Mouse (Mus musculus) embryonic stem cell, embryonic (primary cell): ENCODE measurements around the gene Fbxo7.

ENCODE experiments used
- CTCF ChIA-PET, 4 experiments: fragments of 300-600 bp in 2 of 4; fragments of 350-600 bp in 2 of 4; sonication (Branson Sonifier 250); formaldehyde crosslinking; loops; one replicate each; lab custom pipeline; 2022; ENCODE audit warnings: inconsistent platforms in 2 of 4; lab: Charles Lee
- POLR2A ChIA-PET, 4 experiments: fragments of 300-600 bp in 2 of 4; fragments of 350-600 bp in 2 of 4; sonication (Branson Sonifier 250); formaldehyde crosslinking; loops; one replicate each; lab custom pipeline; 2022; ENCODE audit warnings: antibody characterized with exemption in 4 of 4, inconsistent platforms in 1 of 4; lab: Charles Lee

Gene Fbxo7

GRCm38 (mm10) chr10:86021749-86022473 is at the start of gene Fbxo7:
Gene Fbxo7 (plus strand): TSS chr10:86021972.
- POLR2A ChIA-PET, result interaction anchor here (0.6 to 4.9 kb wide), 33 partner anchors 10 to 757 kb away, joined by 3 to 38 read pairs (median 4); partner anchors contain the start of genes Bpifc (in 1 of the 4), Nt5dc3 (in 1 of the 4) and Rtcb (in 1 of the 4)
- CTCF ChIA-PET, result interaction anchor here (0.5 to 2.2 kb wide), 27 partner anchors 9 to 1944 kb away, joined by 3 to 13 read pairs (median 4); partner anchors contain the start of genes Rtcb (in 3 of the 4) and Syn3 (in 1 of the 4)

GRCm38 (mm10) chr10:85972915-85973314 is 48.9 kb upstream of the Fbxo7 start:
- ChIA-PET POLR2A (interaction anchor here in 1 of 4 experiments (0.9 to 1.0 kb wide), 2 partner anchors 16 to 42 kb away, joined by 4 read pairs; partner anchors contain the start of gene Rtcb), CTCF (interaction anchor here in 1 of 4 experiments (0.6 kb wide), 1 partner anchor 118 kb away, joined by 3 read pairs; no protein-coding TSS in a partner anchor)

GRCm38 (mm10) chr10:85989412-85990115 is 32.2 kb upstream of the Fbxo7 start:
- CTCF ChIA-PET, result interaction anchor here in 1 of 4 experiments (1.0 kb wide), 1 partner anchor 22 kb away, joined by 3 read pairs; no protein-coding TSS in a partner anchor
- POLR2A ChIA-PET, result no interaction called here

DNA sequence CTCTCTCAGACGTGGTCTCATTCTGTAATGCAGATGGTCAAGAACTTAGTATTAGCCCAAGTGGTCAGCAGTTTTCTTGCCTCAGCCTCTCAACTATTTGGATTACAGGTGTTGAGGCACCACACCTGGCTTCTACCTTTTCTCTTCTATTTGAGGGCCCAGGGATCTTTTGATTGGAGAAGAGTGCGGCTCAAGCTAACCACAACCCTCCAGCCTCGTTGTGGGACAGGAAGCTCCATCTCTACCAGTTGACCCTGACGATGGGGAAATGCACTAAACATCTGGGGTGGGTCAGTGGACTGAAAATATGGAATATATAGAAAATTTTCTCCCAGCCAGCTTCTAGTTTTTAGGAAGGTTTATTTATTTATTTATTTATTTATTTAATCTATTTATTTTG is 29.4 kb upstream of the Fbxo7 start:
- POLR2A ChIA-PET, result no interaction called here
- CTCF ChIA-PET, result interaction anchor here in 1 of 4 experiments (0.7 kb wide), 1 partner anchor 533 kb away, joined by 4 read pairs; no protein-coding TSS in a partner anchor

DNA sequence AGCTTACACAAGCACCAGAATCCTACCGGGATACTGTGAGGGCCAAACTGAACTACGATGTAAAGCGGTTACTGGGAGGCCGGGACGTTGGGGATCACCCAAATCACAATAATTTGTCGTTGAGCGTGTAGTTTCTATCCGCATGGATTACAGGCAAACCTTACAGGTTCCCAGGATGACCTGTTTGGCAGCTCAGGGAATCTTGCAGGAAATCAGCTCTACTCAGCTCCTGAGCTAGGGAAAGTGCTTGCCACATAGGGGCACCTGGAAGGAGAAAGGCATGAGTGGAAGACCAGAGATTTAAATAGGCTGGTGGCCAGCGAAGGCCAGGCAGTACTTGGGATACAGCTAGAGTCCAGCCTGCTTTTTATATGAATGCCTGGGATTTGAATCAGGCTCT is 27.9 kb upstream of the Fbxo7 start:
- ChIA-PET POLR2A (no interaction called here), CTCF (interaction anchor here in 1 of 4 experiments (1.7 kb wide), 1 partner anchor 26 kb away, joined by 5 read pairs; no protein-coding TSS in a partner anchor)

DNA sequence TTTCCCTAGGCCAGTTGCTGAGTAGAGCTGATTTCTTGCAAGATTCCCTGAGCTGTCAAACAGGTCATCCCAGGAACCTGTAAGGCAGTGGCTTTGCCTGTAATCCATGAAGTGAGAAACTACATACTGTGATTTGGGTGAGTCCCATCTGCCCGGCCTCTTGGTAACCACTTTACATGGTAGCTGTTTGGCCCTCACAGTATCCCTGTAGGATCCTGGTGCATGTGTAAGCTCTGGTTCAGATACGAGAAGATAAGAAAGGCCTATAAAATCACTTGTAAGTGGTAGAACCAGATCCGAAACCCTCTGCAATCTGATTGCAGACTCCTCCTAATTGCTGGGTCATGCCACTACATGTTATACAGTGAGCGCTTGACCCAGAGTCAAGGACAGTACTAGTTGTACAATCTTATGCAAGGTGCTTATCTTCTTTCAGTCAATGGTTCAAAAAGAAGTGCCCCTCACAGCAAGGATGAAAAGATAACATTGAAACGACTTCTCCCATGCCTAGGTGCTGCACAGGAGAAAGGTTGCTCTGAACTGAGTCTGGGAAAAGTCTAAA is 27.1 kb upstream of the Fbxo7 start:
- ChIA-PET CTCF (interaction anchor here in 1 of 4 experiments (1.7 kb wide), 1 partner anchor 26 kb away, joined by 5 read pairs; no protein-coding TSS in a partner anchor), POLR2A (no interaction called here)

DNA sequence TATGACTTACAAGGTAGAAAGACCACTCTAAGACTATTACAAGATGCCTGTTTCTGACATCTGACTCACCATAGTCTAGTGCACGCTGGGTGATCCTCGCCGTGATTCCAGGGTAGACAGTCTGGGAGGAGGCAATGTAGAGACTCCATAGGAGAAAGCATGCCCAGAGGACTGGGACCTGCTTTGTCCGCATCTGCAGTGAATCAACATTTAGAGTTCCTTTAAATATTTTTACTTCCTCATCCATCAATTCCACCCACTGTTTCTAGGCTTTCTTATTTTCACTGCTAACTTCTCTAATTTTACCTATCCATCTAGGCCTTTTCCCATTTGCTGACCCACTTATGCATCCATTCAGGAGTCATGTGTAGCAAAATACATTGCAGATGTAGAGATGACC is 21.3 kb upstream of the Fbxo7 start:
- ChIA-PET CTCF (no interaction called here), POLR2A (no interaction called here)

- ChIA-PET POLR2A (no interaction called here), CTCF (no interaction called here)
Measured at GRCm38 (mm10) chr10:86006455-86006854, 15.3 kb upstream of the Fbxo7 start.

DNA sequence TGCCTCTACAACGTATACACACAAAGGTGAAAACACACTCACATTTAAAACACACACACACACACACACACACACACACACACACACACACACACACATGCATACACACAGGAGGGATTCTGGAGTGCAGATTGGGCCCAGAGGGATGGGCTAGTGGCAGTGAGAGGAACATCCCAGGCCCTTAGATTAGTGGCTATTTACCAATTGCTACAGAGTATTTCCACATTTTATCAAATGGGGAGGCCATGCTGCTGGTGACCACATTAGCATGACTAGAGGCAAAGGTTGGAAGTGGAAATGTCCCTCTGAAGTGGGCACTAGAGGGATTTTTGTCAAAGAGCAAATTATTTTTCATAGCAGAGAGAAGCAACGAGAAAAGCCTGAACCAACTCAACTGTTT is 12.1 kb upstream of the Fbxo7 start:
- CTCF ChIA-PET, result interaction anchor here in 2 of 4 experiments (0.6 to 0.8 kb wide), 2 partner anchors 12 to 67 kb away, joined by 4 read pairs; partner anchors contain the start of gene Fbxo7 (in 1 of the 2)
- POLR2A ChIA-PET, result interaction anchor here in 1 of 4 experiments (1.7 kb wide), 1 partner anchor 13 kb away, joined by 6 read pairs; no protein-coding TSS in a partner anchor

DNA sequence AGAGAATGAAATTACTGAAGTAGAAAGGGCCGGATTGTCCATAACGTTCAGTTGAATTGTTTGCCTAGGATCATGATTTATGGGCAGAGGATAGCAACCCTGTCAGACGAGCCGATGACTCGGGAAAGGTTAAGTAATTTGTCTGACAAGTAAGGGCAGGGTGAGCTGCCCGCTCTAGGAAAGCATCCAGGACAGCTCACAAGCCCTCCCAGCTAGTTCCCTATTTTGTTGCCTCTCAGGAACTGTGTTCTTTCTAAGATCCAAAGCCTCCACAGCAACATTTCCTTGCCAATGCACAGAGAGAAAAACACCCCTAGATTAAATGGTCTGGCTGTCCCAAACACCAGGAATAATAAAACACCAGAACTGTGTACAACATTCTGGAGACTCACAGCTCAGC is 11.1 kb upstream of the Fbxo7 start:
- ChIA-PET POLR2A (interaction anchor here in 1 of 4 experiments (0.5 kb wide), 1 partner anchor 9 kb away, joined by 3 read pairs; no protein-coding TSS in a partner anchor), CTCF (no interaction called here)

DNA sequence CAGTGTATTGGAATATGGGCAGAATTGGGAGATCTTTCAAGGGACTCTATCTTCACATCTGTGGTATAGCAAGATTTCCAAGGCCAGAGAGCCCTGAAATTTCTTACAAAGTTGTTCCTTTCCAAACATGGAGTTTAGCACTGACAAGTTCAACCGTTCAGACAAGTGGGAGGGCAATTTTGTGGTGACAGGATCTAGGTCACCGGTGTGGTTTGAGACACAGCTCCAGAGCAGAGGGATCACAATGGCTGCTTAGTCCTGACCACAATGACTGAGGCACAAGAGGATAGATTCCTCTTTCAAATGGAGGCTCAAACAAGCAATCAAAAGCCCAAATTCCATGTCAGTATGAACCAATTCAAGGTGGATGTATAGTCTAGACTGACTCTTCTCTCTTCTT is 10.6 kb upstream of the Fbxo7 start:
- ChIA-PET POLR2A (no interaction called here), CTCF (no interaction called here)

- POLR2A ChIA-PET, result interaction anchor here in 1 of 4 experiments (2.0 kb wide), 1 partner anchor 10 kb away, joined by 8 read pairs; the partner anchor contains the start of gene Fbxo7
- CTCF ChIA-PET, result interaction anchor here in 2 of 4 experiments (0.6 to 1.5 kb wide), 2 partner anchors 10 to 77 kb away, joined by 3 read pairs; partner anchors contain the start of gene Fbxo7 (in 1 of the 2)
Measured at GRCm38 (mm10) chr10:86011781-86012180, 10.0 kb upstream of the Fbxo7 start, which contains the start of gene Bpifc. Gene Bpifc (minus strand): TSS chr10:86011895.

DNA sequence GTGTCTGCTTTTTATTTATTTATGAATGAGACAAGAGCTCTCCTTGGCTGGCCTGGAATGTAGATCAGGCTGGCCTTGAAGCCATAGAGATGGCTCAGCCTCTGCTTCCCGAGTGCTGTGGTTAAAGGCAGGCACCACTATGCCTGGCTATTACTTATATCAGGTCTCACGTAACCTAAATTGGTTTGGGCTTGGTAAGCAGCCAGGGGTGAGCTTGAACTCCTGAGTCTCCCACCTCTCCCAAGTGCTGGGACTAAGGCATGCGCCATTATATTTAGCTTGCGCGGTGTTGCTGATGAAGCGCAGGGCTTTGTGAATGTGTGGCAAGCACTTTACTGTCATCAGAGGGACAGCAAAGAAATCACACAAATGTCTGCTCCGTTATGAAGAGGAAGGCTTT is 4.0 kb upstream of the Fbxo7 start:
- POLR2A ChIA-PET, result interaction anchor here in 2 of 4 experiments (0.6 to 1.1 kb wide), 5 partner anchors 11 to 457 kb away, joined by 3 to 6 read pairs (median 4); partner anchors contain the start of gene Rtcb (in 1 of the 2)
- CTCF ChIA-PET, result no interaction called here

- POLR2A ChIA-PET, result interaction anchor here in 1 of 4 experiments (1.0 kb wide), 2 partner anchors 10 to 480 kb away, joined by 3 to 4 read pairs; partner anchors contain the start of gene Syn3
Measured at GRCm38 (mm10) chr10:86018813-86019212, 3.0 kb upstream of the Fbxo7 start.

GRCm38 (mm10) chr10:86021408-86021748 is 394 bp upstream of the Fbxo7 start:
- ChIA-PET CTCF (interaction anchor here (0.5 to 2.2 kb wide), 18 partner anchors 9 to 480 kb away, joined by 3 to 11 read pairs (median 4); no protein-coding TSS in a partner anchor), POLR2A (interaction anchor here (0.7 to 4.9 kb wide), 20 partner anchors 9 to 757 kb away, joined by 3 to 38 read pairs (median 4); partner anchors contain the start of genes Bpifc (in 1 of the 4), Nt5dc3 (in 1 of the 4) and Rtcb (in 1 of the 4))

More at GRCm38 (mm10) chr10:86018813-86019212, 3.0 kb upstream of the Fbxo7 start:
- CTCF ChIA-PET, result no interaction called here

DNA sequence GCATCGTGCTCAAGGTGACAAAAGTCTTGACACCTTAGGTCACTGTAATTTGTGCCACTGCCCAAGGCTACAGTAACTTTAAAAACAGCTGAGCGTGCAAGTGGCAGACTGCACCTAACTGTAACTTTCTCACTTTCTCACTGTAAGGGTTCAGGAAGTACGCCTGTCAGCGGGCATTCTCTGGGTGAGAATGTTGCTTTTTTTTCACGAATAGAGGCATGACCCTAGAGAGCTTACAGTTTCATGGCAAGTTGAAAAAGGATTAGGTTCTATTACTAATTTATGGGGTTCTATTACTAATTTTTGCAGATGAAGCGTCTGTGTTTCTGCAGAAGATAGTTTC is 673 bp downstream of the Fbxo7 start:
- POLR2A ChIA-PET, result interaction anchor here in 3 of 4 experiments (0.7 to 4.9 kb wide), 24 partner anchors 10 to 756 kb away, joined by 3 to 38 read pairs (median 4); partner anchors contain the start of genes Bpifc (in 1 of the 3), Nt5dc3 (in 1 of the 3) and Rtcb (in 1 of the 3)
- CTCF ChIA-PET, result interaction anchor here (0.5 to 2.2 kb wide), 20 partner anchors 9 to 1944 kb away, joined by 3 to 13 read pairs (median 4); partner anchors contain the start of genes Rtcb (in 3 of the 4) and Syn3 (in 1 of the 4)

- ChIA-PET CTCF (interaction anchor here in 2 of 4 experiments (1.4 to 2.2 kb wide), 3 partner anchors 66 to 441 kb away, joined by 4 to 6 read pairs (median 4); partner anchors contain the start of gene Rtcb (in 2 of the 2)), POLR2A (interaction anchor here in 2 of 4 experiments (1.0 to 4.9 kb wide), 11 partner anchors 9 to 749 kb away, joined by 3 to 38 read pairs (median 5); partner anchors contain the start of gene Bpifc (in 1 of the 2))
Measured at GRCm38 (mm10) chr10:86023149-86023548, 1.4 kb downstream of the Fbxo7 start.

GRCm38 (mm10) chr10:86025906-86026305 is 4.1 kb downstream of the Fbxo7 start:
- CTCF ChIA-PET, result no interaction called here
- POLR2A ChIA-PET, result no interaction called here
